Mouse (Mus musculus): ENCODE results near the gene Slc20a1.

GRCm38 (mm10) chr2:129221097-129221632, 22.6 kb downstream of the Slc20a1 start:
- TF ChIP-seq CTCF (IDR thresholded peaks at IDR 0.05; ENCODE audit: insufficient read depth, low read length) = no peak
- TF ChIP-seq POLR2A (IDR thresholded peaks at IDR 0.05; ENCODE audit: borderline replicate concordance, extremely low read depth, low read depth, low read length) = no peak

Data from lung, adult 2 months (tissue).